Mouse (Mus musculus) frontal cortex, adult 2 months (tissue): ENCODE data around the gene Lurap1. TPM values are rescaled to one million over a fixed set of nuclear protein-coding genes. Genes with fewer than 3 reads are reported as not detected.

Experiments
- DNase-seq, 2 experiments: peaks; one replicate each; pipeline ENCODE4 v3.0.0; 2022; ENCODE audit warnings: low spot score in 1 of 2; ENCODE audit errors: extremely low spot score in 1 of 2
- polyA plus RNA-seq: library from polyadenylated mRNA; depleted of rRNA; stranded (reverse); fragments of >200 nt; gene quantifications from 2 replicates; pipeline ENCODE4 v1.2.3, GENCODE M21; 2012; rRNA removed

Gene Lurap1
- 11.3 and 12.1 TPM in 2 replicates for polyA plus RNA-seq

DNA sequence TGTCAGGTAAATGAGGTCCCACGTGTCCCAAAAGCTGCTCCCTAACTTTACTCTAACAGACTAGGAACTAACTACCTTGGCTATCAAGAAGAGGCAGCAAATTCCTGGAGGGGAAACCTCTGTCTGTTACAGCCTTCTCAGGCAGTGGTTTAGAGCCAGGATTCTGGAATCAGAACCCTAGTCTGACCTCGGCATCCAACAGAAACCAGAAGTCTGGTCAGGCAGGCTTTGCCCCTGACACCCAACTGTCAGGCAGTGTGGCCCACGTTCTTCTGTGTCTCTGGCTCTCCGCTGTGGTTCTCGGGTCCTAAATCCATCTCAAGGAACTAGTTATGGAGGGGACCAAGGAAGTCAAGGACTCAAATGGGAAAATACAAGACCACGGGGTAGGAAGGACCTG, at the start of gene Lurap1:
Gene Lurap1 (minus strand): TSS at position 101 of the 400 bp plus-strand sequence.
- no peak for DNase-seq

GRCm38 (mm10) chr4:116198422-116198821, 47.3 kb upstream of the Lurap1 start:
- no peak for DNase-seq

DNA sequence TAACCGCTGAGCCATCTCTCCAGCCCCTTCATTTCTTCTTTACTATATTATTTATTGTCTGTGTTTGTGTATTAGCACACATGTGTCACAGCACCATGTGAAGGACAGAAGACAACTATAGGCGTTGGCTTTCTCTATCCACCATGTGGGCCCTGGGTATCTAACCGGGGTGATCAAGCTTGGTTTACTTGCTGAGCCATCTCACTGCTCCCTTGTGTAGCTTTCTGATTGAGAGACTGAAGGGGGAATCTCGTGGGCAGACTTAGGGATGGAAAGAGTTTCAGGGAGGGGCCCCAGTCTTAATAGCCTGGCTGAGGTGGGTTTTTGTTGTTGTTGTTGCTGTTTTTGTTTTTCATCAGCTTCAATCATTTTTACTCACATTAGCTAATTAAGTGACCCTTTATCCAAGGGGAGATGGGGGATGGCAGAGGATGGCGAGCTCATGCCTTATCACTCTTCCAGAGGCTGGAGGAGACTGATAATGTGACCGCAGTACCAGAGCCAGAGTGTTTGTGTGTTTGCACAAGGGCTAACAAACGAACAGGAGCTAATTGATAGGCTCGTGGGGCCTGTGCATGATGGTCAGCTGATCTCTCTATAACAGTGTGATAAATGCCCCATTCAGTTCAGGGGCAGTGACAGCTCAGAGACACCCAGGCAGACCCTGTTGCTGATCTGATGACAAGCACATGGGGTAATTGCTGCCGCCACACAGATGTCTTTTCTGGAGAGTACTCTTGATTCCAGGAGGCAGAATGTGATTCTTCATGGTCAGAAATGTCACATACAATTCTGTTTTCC, 42.6 kb upstream of the Lurap1 start:
- no peak for DNase-seq

GRCm38 (mm10) chr4:116192286-116192835, 41.2 kb upstream of the Lurap1 start:
- no peak for DNase-seq

GRCm38 (mm10) chr4:116185083-116185482, 33.9 kb upstream of the Lurap1 start:
- DNase-seq = no peak

- DNase-seq = peak in 1 of 2 experiments; percentile 46
Measured at GRCm38 (mm10) chr4:116182745-116183144, 31.6 kb upstream of the Lurap1 start.

GRCm38 (mm10) chr4:116182079-116182478, 30.9 kb upstream of the Lurap1 start:
- DNase-seq = no peak

DNA sequence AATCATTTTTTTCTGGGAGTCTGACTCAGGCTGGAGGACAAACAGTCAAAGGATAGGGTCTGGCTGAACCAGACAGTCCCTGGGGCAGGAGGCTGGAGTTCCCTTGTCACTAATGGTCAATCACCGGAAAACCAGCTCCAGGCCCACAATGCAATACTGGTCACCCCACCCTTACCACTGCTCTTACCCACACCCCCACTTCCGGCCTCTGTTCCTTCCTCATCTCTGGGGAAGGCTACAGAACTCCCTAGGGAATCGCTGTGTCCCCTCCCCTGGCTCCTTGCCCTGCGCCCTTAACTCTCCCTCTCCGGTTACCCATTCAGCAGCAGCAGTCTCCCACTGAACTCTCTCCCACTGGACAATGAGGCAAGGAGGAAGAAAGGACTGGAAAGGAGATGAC, 26.0 kb upstream of the Lurap1 start:
- DNase-seq = peak in 1 of 2 experiments; percentile 26

GRCm38 (mm10) chr4:116176543-116176988, 25.4 kb upstream of the Lurap1 start:
- peak; percentile 56 to 77 for DNase-seq

DNA sequence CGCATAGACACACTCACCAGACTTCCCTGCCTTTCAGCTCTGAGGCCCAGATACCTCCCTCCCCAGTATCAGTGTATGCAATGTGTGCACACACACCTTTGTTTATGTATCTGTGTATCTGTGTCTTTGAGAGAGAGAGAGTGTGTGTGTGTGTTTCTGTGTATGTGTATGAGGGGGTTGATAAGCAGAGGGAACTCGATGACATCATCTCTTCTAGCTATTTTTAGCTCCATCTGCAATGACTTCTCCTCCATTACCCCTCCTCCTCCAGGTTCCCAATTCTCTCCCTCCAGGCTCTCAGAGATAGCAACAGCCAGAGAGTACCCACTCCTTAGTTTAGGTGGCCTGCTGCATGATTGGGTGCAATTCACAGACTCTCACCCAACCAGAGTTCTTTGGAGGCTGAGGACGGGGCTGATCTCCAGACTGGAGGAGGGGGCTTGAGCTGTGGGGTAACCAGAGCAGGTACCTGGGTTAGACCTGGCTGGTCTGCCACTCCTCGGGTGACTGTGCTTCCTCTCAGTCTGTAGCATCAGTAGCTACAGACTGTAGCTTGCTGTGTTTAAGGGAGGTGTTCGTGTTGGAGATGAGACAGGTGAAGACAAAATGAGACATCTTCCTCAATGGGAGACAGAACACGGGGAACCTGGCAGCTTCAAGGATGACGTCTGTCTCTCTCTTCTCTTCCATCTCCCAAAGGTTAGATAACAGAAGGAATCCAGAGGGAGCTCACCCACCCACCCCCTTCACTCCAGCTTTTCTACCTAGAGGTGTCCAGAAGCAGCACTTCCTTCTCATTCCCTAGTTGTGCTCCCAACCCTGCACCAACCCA, 24.8 kb upstream of the Lurap1 start:
- peak; percentile 60 to 65 for DNase-seq

DNA sequence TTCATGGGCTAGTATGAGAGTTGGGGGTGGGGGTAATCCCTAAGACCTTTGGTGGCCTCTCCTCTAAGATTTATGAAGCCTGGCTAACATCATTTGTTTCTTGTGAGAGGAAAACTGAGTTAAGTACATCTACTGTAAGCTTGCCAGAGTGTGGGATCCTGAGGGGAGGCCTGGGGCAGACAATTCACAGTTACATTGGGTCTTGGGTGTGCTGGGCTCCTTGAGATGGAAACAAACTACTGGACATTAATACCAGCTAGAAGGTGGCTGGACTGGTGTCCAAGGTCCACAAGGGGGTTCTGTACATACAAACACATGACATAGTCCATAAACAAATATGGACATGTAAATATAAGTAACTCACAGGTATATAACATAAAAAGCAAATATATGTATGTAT, 24.0 kb upstream of the Lurap1 start:
- DNase-seq = no peak

DNA sequence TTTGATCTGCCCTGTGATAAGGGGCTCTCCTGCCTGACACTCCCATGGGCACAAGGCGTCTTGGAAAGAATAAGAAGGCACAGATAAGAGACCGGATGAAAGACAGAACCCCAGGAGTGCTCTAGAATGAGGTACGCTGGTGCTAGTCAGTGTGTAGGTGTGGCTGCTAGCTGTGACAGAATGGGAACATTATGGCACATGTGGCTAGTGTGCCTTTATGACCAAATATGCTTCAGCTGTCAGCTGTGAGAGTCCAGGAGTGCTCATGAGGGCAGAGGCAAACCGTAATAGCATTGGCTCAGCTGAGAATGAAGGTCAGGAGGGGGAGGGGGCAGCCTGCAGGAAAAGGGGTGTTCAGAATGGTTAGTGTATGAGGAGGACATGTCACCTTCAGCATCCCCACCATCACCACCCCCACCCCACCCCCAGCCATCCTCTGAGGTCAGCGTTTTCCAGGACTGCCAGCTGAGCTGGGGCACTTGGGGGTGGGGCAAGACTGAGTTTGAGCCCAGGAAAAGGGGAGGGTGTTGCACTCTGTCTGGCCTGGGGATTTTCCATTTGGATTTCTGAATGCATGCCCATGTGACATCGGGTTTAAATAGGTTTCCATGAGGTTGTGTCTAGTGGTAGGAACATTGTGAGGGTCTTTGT, 23.5 kb upstream of the Lurap1 start:
- no peak for DNase-seq

DNA sequence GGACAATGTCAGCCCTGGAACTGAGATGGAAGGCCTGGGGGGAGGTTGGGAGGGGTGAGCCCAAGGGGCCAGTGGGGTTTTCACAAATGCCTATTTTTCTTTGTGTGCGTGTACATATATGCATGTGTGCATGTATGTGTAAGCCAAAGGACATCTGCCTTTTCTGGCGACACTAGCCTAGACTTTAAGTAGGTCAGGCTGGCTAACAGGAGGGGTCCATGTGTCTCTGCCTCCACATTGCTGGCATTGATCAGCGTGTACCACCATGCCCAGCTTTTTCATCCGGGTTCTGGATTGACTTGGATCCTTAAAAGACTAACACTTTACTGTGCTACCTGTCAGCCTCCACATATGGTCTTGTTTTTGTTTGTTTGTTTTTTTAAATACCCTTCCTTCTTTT, 22.6 kb upstream of the Lurap1 start:
- no peak for DNase-seq

DNA sequence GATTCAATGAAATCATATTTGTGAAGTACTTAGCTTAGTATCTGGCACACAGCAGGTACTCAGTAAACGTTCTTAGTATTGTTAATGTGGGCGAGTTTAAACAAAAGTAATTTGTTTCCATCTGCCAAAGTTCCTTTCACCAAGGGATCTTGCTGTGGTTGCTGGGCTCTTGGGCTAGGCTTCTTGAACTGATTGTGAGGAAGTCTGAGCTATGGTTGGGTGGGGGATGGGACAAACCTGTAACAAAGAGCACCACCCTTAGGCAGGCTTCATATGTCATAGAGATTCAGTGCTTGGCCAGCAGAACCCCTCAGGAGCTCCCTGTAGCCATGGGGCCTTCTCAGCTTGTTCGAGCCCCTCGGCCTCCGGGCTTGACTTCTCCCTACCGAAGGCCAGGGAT, 21.9 kb upstream of the Lurap1 start, which contains the start of the genes 1700042G07Rik and Gm49337:
Gene 1700042G07Rik (plus strand): TSS at position 301 of the 400 bp plus-strand sequence.
Gene Gm49337 (plus strand): TSS at position 313 of the 400 bp plus-strand sequence.
- DNase-seq = no peak

DNA sequence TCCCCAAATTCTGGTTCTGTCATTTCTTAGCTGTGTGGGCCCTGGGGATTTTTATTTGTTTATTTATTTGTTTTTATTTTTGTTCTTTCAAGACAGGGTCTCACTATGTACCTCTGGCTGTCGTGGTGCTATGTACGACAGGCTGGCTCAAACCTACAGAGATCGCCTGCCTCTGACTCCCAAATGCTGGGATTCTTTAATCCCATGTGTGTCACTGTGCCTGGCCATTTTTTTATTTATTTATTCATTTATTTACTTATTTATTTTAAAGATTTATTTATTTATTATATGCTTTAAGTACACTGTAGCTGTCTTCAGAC, 18.2 kb upstream of the Lurap1 start:
- DNase-seq = no peak

GRCm38 (mm10) chr4:116168617-116169352, 17.6 kb upstream of the Lurap1 start:
- DNase-seq = peak in 1 of 2 experiments; percentile 91

DNA sequence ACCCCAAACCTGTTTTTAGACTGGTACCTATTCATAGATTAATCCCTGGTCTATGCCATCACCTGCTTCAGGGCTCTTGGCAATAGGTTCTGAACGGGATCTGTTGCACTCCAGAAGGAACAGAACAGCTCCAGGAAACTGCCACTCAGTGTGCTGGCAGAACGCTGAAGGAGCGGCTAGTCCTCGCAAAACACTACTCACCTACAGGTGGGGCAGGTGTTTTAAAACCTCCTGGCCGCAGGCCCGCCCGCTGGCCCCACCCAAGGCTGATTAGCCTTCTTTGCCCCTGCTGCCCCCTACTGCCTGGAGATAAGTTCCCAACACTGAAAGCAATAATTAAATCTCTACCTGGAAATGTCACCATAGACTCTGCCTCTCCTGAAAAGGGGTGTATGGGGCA, 16.3 kb upstream of the Lurap1 start, which contains the start of gene Tspan1:
Gene Tspan1 (minus strand): TSS at position 198 of the 400 bp plus-strand sequence.
- no peak for DNase-seq

- no peak for DNase-seq
Measured at GRCm38 (mm10) chr4:116165708-116166407, 14.7 kb upstream of the Lurap1 start.
